9 mouse cellular contexts compared by ENCODE assay signal in the genomic region with DNA sequence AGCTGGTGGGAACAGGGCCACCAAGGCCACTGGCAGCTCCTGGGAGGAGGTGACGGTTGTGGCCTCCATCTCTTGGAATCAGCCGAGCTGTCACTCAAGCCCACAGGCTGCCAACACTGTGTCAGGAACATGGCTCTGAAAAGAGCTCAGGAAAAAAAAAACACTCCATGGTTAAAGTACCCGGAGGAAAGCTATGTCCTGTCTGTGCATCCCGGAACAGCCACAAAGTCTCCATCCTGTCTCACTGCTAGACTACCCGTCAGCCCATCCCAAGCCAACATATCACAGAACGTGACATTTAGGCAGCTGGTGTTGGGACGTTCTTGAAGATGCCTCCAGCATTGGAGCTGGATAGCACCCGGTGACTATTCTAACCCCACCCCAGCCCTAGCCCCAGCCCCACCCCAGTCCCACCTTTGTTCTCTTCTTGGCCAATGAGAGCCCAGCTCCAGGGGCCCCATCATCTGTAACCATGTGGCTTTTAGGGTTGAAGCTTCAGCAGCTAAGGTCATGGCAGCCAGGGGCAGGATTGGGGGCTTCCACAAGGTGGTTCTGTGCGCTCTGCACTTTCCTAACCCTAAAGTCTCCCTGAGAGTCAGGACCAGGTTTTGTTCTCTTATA. TPM values are rescaled to one million over a fixed set of nuclear protein-coding genes. Genes with fewer than 3 reads are reported as not detected.
DNase-seq lines count a peak whose midpoint lies in the region; ATAC-seq and TF ChIP-seq lines count a peak whose summit lies in the region.
"Had no signal": no experiment of that assay in that cellular context is flagged by ENCODE, and none has a peak within 500 bp of the region (broad histone marks: within the 10 kb centered on the region; RNA-seq: fewer than 3 reads in every experiment).

No protein-coding gene starts in this region.

- TF ChIP-seq POLR2A in heart, adult 2 months (IDR thresholded peaks at IDR 0.05; ENCODE audit: insufficient read depth, low read depth, low read length), result no peak
- no peak for TF ChIP-seq POLR2A in kidney, adult 2 months (IDR thresholded peaks at IDR 0.05; ENCODE audit: low read depth, low read length)

- H3K36me3 ChIP-seq in heart, adult 2 months (ENCODE audit: control insufficient read depth, insufficient read depth, low read length), result no peaks in the 10 kb centered on the region
- H3K36me3 ChIP-seq in kidney, adult 2 months (ENCODE audit: control insufficient read depth, insufficient read depth, low read length), result no peaks in the 10 kb centered on the region
- H3K36me3 ChIP-seq in forebrain, embryonic 15.5 days, result no peaks in the 10 kb centered on the region

- TF ChIP-seq EP300 in heart, adult 2 months (IDR thresholded peaks at IDR 0.05; ENCODE audit: insufficient read depth, low read depth, low read length), result no peak

- 57% methylated on average over 9 of the region's 9 CpGs for WGBS in heart, adult 2 months
- WGBS in kidney, adult 2 months, result 66% methylated on average over 9 of the region's 9 CpGs
- 66% methylated on average over 9 of the region's 9 CpGs for WGBS in forebrain, embryonic 15.5 days

- intact Hi-C loops in heart, adult 2 months (cut with DNase I), result no loop called here

- no peak overlapping the region for H3K9ac ChIP-seq in heart, adult 2 months (ENCODE audit: low read depth, low read length)
- no peak overlapping the region for H3K9ac ChIP-seq in forebrain, embryonic 15.5 days (replicated peaks)
- H3K9ac ChIP-seq: embryonic facial prominence, embryonic 13.5 days had no signal

- ATAC-seq in megakaryocyte-erythroid progenitor cell, adult 5-6 weeks (replicated peaks; ENCODE audit: low FRiP score, low TSS enrichment, poor library complexity, severe bottlenecking), result peak; percentile 35
- no peak for ATAC-seq in forebrain, embryonic 15.5 days (replicated peaks)

- H3K27me3 ChIP-seq in heart, adult 2 months (ENCODE audit: control insufficient read depth, insufficient read depth, low read length), result no peaks in the 10 kb centered on the region
- no peaks in the 10 kb centered on the region for H3K27me3 ChIP-seq in kidney, adult 2 months (replicated peaks; ENCODE audit: control insufficient read depth, insufficient read depth, low read length)
- H3K27me3 ChIP-seq in forebrain, embryonic 15.5 days, result no peaks in the 10 kb centered on the region
- H3K27me3 ChIP-seq: embryonic facial prominence, embryonic 13.5 days had no signal

- no peak for TF ChIP-seq CTCF in heart, adult 2 months (IDR thresholded peaks at IDR 0.05)
- no peak for TF ChIP-seq CTCF in kidney, adult 2 months (conservative IDR thresholded peaks at IDR 0.05; ENCODE audit: insufficient read depth, insufficient read length, low read depth, low read length)

- H3K27ac ChIP-seq in heart, adult 2 months, result peak overlapping the region; percentile 51
- H3K27ac ChIP-seq in kidney, adult 2 months (ENCODE audit: insufficient read depth, low read depth, low read length), result peak overlapping the region; percentile 66
- no peak overlapping the region for H3K27ac ChIP-seq in forebrain, embryonic 15.5 days (replicated peaks)
- H3K27ac ChIP-seq: embryonic facial prominence, embryonic 13.5 days had no signal

- H3K4me2 ChIP-seq in forebrain, embryonic 15.5 days (replicated peaks), result no peak overlapping the region
- H3K4me2 ChIP-seq: embryonic facial prominence, embryonic 13.5 days had no signal

- no peak overlapping the region for H3K4me3 ChIP-seq in heart, adult 2 months
- H3K4me3 ChIP-seq in kidney, adult 2 months (ENCODE audit: insufficient read depth, low read depth, low read length), result peak overlapping the region; percentile 9; the same call in 1 of the 2 replicates
- H3K4me3 ChIP-seq in forebrain, embryonic 15.5 days, result no peak overlapping the region
- H3K4me3 ChIP-seq: embryonic facial prominence, embryonic 13.5 days had no signal

- H3K79me2 ChIP-seq in heart, adult 2 months (replicated peaks; ENCODE audit: control insufficient read depth, insufficient read depth, low read length), result no peaks in the 10 kb centered on the region

- H3K9me3 ChIP-seq in forebrain, embryonic 15.5 days, result no peaks in the 10 kb centered on the region
- H3K9me3 ChIP-seq: embryonic facial prominence, embryonic 13.5 days had no signal

- DNase-seq in heart, adult 2 months, result no peak
- no peak for DNase-seq in heart, adult 8-10 months (ENCODE audit: low spot score)
- peak; percentile 79 for DNase-seq in ES-CJ7 (ENCODE audit: low read depth, low spot score)
- peak; percentile 61 for DNase-seq in kidney, adult 2 months
- no peak for DNase-seq in layer of hippocampus, postnatal 10 days (ENCODE audit: low spot score in 2 of 2)
- no peak for DNase-seq in urinary bladder, postnatal 25 days (ENCODE audit: low spot score)

- H3K4me1 ChIP-seq in heart, adult 2 months (ENCODE audit: control insufficient read depth, insufficient read depth, low read length), result peaks cover 18% of the 10 kb centered on the region
- H3K4me1 ChIP-seq in kidney, adult 2 months (ENCODE audit: control insufficient read depth, insufficient read depth, low read length), result no peaks in the 10 kb centered on the region
- peaks cover 12% of the 10 kb centered on the region; the same call in 1 of the 2 replicates for H3K4me1 ChIP-seq in forebrain, embryonic 15.5 days

RNA-seq across cellular contexts. Expression of a gene that starts 51.8 kb away (rescaled TPM):
- 10 to 100 TPM; 20.6 to 23.2 TPM for total RNA-seq in heart, adult 2 months (2021)
- polyA plus RNA-seq in heart, adult 2 months (2012; rRNA removed), result 12.3 and 12.9 TPM in 2 replicates
- 10 to 100 TPM in 3 of 4 experiments, 1 to 10 TPM in 1; 9.7 to 16.5 (median 14.7) TPM for total RNA-seq in heart, adult 8-10 months (2022)
- polyA plus RNA-seq in kidney, adult 2 months (2012; rRNA removed), result 18.0 and 18.2 TPM in 2 replicates
- total RNA-seq in megakaryocyte-erythroid progenitor cell, adult 5-6 weeks (2014; fragmentation: Nextera tagmentation), result 13.7 and 14.7 TPM in 2 replicates
- 10.7 and 13.7 TPM in 2 replicates for total RNA-seq in megakaryocyte-erythroid progenitor cell, adult 5-6 weeks (2017)
- polyA plus RNA-seq in forebrain, embryonic 15.5 days (2015; fragmentation: Nextera tagmentation; extraction: Ambion mirVana), result 91.5 and 97.2 TPM in 2 replicates
- total RNA-seq in layer of hippocampus, postnatal 10 days (2021), result 10 to 100 TPM; 43.2 to 47.6 TPM

Comparison
In these comparisons a context has a peak if more than half of its experiments do, and no peak if none do; other contexts are left out.
1. DNase-seq: peak in ES-CJ7 (single experiment) and kidney, adult 2 months (single experiment); none in heart, adult 2 months (0 of 2), heart, adult 8-10 months (single experiment), layer of hippocampus, postnatal 10 days (0 of 2) and urinary bladder, postnatal 25 days (single experiment).